Mouse (Mus musculus): ENCODE measurements around the gene Gm9945.

The Gm9945 gene

DNA sequence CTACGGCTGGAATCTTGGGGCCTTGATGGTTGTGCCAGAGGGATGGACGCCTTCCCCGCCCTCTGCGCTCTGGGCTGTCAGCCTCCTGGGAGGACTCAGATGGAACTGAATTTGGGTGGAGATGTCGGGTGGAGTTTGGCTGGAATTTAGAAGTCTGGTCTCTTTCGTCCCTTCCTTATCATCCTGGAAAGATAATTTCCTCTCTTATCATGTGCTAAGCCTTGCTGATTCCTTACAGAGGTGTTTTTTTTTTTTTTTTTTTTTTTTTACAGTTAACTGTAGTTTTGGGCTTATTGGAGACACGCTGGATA is 41.8 kb downstream of the Gm9945 start:
- no peak for DNase-seq (ENCODE audit: extremely low read depth, insufficient read length, low spot score)

DNA sequence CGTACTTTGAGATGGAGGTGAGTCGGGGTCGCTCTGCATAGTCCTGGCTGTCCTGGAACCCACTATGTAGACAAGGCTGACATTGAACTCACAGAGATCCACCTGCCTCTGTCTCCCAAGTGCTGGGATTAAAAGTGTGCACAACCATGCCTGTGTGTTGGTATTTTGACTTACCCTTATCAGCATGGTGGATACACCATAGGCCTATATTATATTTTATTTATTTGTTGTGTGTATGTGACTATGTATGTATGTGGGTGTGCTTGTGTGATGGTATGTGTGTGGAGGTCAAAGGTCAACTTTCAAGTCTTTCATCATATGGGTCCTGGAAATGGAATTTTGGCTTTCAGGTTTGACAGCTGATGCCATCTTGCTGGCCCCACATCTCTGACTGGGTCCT is 42.4 kb downstream of the Gm9945 start:
- DNase-seq (ENCODE audit: extremely low read depth, insufficient read length, low spot score): no peak

DNA sequence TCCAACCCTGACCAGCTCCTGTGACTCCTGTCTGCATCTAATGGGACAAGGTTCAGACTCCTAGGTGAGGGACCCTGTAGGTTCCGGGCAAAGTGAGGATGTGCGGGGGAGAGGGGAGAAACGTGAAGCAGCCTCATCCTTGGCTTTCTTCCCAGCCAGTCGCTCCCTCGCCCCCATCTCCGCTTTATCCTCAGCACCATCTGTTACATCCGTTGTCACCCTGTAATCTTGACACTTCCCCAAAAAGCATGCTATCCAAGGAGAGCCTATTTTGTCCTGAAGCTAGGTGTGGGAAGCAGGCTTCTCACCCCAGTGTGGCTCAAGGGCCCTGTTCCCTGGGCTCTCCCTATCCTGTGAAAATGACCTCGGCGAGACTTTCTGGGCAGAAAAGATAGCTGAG is 43.0 kb downstream of the Gm9945 start:
- DNase-seq (ENCODE audit: extremely low read depth, insufficient read length, low spot score): no peak

DNA sequence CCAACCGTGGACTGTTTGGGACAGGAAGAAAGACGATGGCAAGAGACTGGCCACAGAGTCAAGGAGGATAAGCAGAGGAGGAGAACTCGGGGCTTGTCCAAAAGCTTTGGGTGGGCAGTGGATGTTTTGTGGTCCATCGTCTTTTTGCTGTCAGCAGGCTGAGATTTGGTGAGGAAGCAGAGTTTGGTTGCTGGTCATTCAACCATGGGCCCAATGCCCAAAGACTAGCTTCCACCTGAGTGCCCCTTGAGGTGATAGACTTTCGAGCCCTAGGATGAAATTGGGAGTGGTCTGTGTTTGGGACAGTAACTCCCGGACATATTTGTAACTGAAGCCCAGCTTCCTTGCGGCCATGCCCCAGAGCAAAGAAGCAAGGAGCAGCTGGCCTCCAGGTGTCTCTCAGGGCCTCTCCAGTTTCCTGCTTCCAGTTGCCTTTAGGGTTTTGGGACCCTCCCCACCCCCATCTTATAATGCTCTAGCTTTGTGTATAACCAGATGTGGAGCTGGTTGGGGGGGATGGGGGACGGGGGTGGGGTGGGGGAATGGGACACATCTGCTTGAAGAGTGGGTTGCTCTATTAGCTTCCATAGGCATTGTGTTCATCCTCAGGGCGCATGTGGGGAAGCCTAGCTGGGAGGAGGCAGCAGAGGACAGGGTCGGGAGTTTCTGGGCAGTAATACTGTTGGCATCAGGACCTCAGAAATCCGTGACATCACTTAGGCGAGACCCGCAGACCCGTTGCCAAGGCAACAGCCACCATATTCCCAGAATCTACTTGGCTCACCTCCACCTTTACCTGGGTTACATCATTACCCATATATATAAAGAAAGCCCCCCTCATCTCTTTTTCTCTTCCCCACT is 43.8 kb downstream of the Gm9945 start:
- no peak for DNase-seq (ENCODE audit: extremely low read depth, insufficient read length, low spot score)

DNA sequence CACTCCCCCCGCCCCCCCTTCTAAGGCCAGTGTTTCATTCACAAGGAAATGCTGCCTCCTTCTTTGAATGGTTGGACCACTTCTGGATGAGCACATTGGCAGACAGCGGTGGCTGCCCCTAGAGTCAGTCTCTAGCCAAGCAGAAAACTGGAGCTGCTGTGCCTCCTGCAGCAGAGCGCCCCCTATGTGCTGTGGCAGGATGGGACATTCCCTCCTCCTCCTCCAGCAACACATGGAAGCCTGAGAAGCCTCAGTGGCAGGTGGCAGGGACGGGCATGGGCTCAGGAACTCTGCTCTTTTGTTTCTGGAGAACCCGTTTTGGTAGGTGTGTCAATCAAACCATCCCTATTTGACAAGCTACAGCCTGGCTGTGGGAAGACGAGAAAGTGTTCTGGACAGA is 44.9 kb downstream of the Gm9945 start:
- no peak for DNase-seq (ENCODE audit: extremely low read depth, insufficient read length, low spot score)

DNA sequence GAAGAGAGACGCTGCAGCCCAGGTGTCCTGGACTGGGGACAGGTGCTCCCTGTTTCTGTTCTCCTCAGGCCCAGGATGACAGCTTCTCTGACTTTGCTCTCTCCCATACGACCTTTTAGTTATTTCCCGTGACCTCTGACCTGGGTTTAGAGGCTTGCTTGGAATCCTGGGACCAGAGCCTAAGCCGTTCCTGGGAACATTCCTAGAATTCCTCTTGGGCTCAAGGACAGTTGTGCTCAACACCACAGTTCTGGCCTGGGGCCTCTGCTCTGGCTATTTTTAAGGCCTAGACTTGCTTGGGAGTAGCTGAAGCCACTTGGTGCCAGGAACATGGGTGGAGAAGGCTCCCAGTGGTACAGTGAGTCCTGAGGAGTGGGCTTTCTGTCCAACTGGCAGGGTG is 45.5 kb downstream of the Gm9945 start:
- no peak for DNase-seq (ENCODE audit: extremely low read depth, insufficient read length, low spot score)

DNA sequence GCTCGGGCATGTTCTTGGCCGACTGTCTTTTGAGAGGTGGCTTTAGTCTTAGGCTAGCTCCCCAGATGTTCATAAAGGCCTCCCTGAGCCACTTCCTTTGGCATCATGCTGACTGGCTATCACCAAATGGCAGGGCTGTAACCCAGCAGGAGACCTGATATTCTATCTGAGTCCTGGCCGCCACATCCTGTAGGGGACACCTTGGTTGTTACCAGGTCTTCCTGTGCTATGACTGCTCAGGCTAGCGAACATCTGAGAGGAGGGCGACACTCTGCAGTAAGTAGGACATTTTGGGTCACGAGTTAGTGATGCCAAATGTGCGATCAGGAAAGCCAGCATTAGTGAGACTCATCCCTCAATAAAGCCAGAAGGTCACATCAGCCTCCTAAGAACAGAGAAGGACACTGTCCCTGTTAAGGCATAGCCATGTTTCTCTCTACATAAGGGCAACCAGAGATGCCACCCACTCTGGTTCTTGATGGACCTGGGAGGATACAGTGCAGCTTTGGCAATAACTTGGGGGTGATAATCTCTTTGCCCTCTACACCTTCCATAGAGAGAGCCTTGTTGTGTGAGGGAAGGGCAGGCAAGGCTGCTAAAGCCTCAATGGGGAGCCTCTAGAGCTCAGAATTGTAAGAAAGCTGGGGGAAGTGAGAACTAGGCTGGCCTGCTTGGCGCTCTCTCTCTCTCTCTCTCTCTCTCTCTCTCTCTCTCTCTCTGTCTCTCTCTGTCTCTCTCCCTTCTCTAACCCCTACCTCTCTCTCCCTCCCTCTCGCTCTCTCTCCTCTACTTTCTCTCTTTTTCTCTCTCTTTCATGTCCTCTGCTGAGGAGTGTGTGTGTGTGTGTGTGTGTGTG is 48.7 kb downstream of the Gm9945 start:
- no peak for DNase-seq (ENCODE audit: extremely low read depth, insufficient read length, low spot score)

DNA sequence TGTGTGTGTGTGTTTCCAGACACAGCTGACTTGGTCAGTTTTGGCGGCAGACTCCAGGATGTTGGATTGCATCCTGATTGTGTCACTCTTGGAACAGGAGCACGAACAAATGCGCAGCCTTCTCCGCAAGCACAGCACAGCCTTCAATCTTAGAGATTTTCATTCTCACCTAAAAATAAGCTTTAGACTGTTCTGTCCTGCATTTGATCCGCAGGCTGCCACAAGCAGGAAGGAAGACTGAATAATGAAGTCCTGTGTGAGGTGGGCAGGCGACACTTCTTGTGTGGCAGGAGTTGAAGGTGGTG is 49.2 kb downstream of the Gm9945 start:
- no peak for DNase-seq (ENCODE audit: extremely low read depth, insufficient read length, low spot score)

DNA sequence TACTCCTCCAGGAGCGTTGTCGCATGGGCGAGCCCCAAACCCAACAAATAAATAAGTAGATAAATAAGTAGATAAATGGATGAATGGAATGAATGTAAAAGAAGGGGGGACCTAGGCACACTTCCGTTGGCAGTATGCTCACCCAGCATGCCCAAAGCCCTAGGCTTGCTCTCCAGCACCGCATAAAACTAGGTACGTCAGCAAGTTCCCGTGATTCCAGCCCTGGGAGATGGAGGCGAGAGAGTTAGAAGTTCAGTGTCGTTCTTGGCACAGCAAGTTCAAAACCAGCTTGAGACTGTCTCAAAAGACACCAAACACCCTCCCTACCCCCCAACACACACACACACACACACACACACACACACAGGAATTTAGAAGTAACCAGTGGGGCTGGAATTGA is 50.0 kb downstream of the Gm9945 start:
- DNase-seq (ENCODE audit: extremely low read depth, insufficient read length, low spot score): no peak
